ENCODE assay signal across 10 mouse cellular contexts in genomic region chr6:95669335-95669729, GRCm38 (mm10). TPM values are rescaled to one million over a fixed set of nuclear protein-coding genes. Genes with fewer than 3 reads are reported as not detected.
A peak's percentile ranks its signal among the peaks of the same experiment; 100 is the strongest.
DNase-seq lines count a peak whose midpoint lies in the region; ATAC-seq and TF ChIP-seq lines count a peak whose summit lies in the region.
"Had no signal": no experiment of that assay in that cellular context is flagged by ENCODE, and none has a peak within 500 bp of the region (broad histone marks: within the 10 kb centered on the region; RNA-seq: fewer than 3 reads in every experiment).

No protein-coding gene starts in this region.

- no peaks in the 10 kb centered on the region for H3K27me3 ChIP-seq in heart, adult 2 months (ENCODE audit: control insufficient read depth, insufficient read depth, low read length)
- H3K27me3 ChIP-seq: embryonic facial prominence, embryonic 15.5 days; limb, embryonic 12.5 days had no signal

- H3K9me3 ChIP-seq in ES-E14 (ENCODE audit: control insufficient read depth, insufficient read depth, low read depth, low read length): no peaks in the 10 kb centered on the region
- H3K9me3 ChIP-seq: embryonic facial prominence, embryonic 15.5 days had no signal

- TF ChIP-seq EP300 in heart, adult 2 months (IDR thresholded peaks at IDR 0.05; ENCODE audit: insufficient read depth, low read depth, low read length): no peak

- TF ChIP-seq POLR2A in heart, adult 2 months (IDR thresholded peaks at IDR 0.05; ENCODE audit: insufficient read depth, low read depth, low read length): no peak

- no peaks in the 10 kb centered on the region for H3K36me3 ChIP-seq in heart, adult 2 months (ENCODE audit: control insufficient read depth, insufficient read depth, low read length)
- H3K36me3 ChIP-seq in ES-E14 (ENCODE audit: control insufficient read depth, insufficient read depth, low read length, poor library complexity, severe bottlenecking): peaks cover 4% of the 10 kb centered on the region; the same call in 1 of the 2 replicates
- H3K36me3 ChIP-seq: limb, embryonic 12.5 days had no signal

- no peak overlapping the region for H3K4me3 ChIP-seq in heart, adult 2 months
- H3K4me3 ChIP-seq in ES-E14 (ENCODE audit: insufficient read depth in 1 of 2, low read depth in 1 of 2, low read length in 2 of 2, poor library complexity in 1 of 2, severe bottlenecking in 1 of 2): no peak overlapping the region
- H3K4me3 ChIP-seq in left cerebral cortex, adult 2 months: no peak overlapping the region
- H3K4me3 ChIP-seq: embryonic facial prominence, embryonic 15.5 days; limb, embryonic 12.5 days had no signal

- TF ChIP-seq CTCF in heart, adult 2 months (IDR thresholded peaks at IDR 0.05): peak; percentile 68
- peak; percentile 66 for TF ChIP-seq CTCF in left cerebral cortex, adult 2 months (IDR thresholded peaks at IDR 0.05)

- 64% methylated on average over 3 of the region's 3 CpGs for WGBS in heart, adult 2 months

- peak; percentile 14 to 31 for DNase-seq in heart, adult 2 months
- DNase-seq in heart, postnatal 25 days (ENCODE audit: low spot score): no peak
- DNase-seq in 3T3-L1 (ENCODE audit: low read depth, low spot score) (peak; percentile 83), ES-E14 (ENCODE audit: low read depth, low spot score) (peak; percentile 45)
- peak in 1 of 2 experiments; percentile 31 for DNase-seq in left cerebral cortex, adult 2 months (ENCODE audit: extremely low spot score in 1 of 2, low spot score in 2 of 2)
- peak; percentile 42 for DNase-seq in right cerebral cortex, postnatal 14 days

- intact Hi-C loops in heart, adult 2 months (cut with DNase I): no loop called here
- intact Hi-C loops in heart, postnatal 25 days (cut with DNase I): no loop called here
- intact Hi-C loops in left cerebral cortex, adult 2 months (cut with DNase I): no loop called here

- no peak overlapping the region for H3K27ac ChIP-seq in heart, adult 2 months
- no peak overlapping the region for H3K27ac ChIP-seq in ES-E14 (ENCODE audit: insufficient read depth, low read depth, low read length, poor library complexity, severe bottlenecking)
- H3K27ac ChIP-seq in left cerebral cortex, adult 2 months: no peak overlapping the region
- H3K27ac ChIP-seq: embryonic facial prominence, embryonic 15.5 days; limb, embryonic 12.5 days had no signal

- peak; percentile 60 for ATAC-seq in common myeloid progenitor, adult 5-6 weeks (replicated peaks; ENCODE audit: low read depth, poor library complexity, severe bottlenecking)
- no peak for ATAC-seq in erythroblast, adult 5-6 weeks (replicated peaks; ENCODE audit: low FRiP score, poor library complexity, severe bottlenecking)

- no peak overlapping the region for H3K9ac ChIP-seq in heart, adult 2 months (ENCODE audit: low read depth, low read length)
- H3K9ac ChIP-seq in ES-E14 (ENCODE audit: insufficient read depth, low read depth, low read length, poor library complexity, severe bottlenecking): no peak overlapping the region
- H3K9ac ChIP-seq: embryonic facial prominence, embryonic 15.5 days; limb, embryonic 12.5 days had no signal

- no peaks in the 10 kb centered on the region for H3K79me2 ChIP-seq in heart, adult 2 months (replicated peaks; ENCODE audit: control insufficient read depth, insufficient read depth, low read length)

- in situ Hi-C loops in ES-E14 (cut with MboI; ENCODE audit: low sequenced_read_pairs in 2 of 2, unreplicated experiment in 2 of 2): no loop called here

- H3K4me1 ChIP-seq in heart, adult 2 months (ENCODE audit: control insufficient read depth, insufficient read depth, low read length): no peaks in the 10 kb centered on the region
- H3K4me1 ChIP-seq in ES-E14 (ENCODE audit: control insufficient read depth in 2 of 2, insufficient read depth in 2 of 2, low read length in 2 of 2, poor library complexity in 1 of 2): no peaks in the 10 kb centered on the region
- H3K4me1 ChIP-seq: limb, embryonic 12.5 days had no signal

TF ChIP-seq in ES-E14, 5 proteins besides CTCF, POLR2A, EP300 and RAD21:
- TF ChIP-seq ZC3H11A (IDR thresholded peaks at IDR 0.05; ENCODE audit: borderline replicate concordance, low read depth, low read length) (no peak), ZNF384 (IDR thresholded peaks at IDR 0.05; ENCODE audit: low read depth, low read length) (no peak), CHD2 (IDR thresholded peaks at IDR 0.05; ENCODE audit: low read depth, low read length) (no peak)

RNA-seq across cellular contexts. Expression of gene Suclg2, which starts 49.3 kb away (rescaled TPM):
- 100 to 1,000 TPM; 151 to 179 TPM for total RNA-seq in heart, adult 2 months (2021)
- polyA plus RNA-seq in heart, adult 2 months (2012; rRNA removed): 47.8 and 78.8 TPM in 2 replicates
- 100 to 1,000 TPM; 124 to 133 TPM for total RNA-seq in heart, postnatal 25 days (2021)
- 42.9 and 52.8 TPM in 2 replicates for total RNA-seq in ES-E14 (2012; rRNA removed)
- total RNA-seq in common myeloid progenitor, adult 5-6 weeks (2017): 107 and 124 TPM in 2 replicates
- total RNA-seq in left cerebral cortex, adult 2 months (2021): 10 to 100 TPM; 14.1 to 17.3 TPM
- 7.7 and 8.1 TPM in 2 replicates for total RNA-seq in erythroblast, adult 5-6 weeks (2015; ENCODE audit: low replicate concordance)
- total RNA-seq in erythroblast, adult 5-6 weeks (2017; ENCODE audit: low replicate concordance): 10.0 and 13.8 TPM in 2 replicates
